Mouse (Mus musculus): ENCODE measurements around the gene Mpzl2. TPM values are rescaled to one million over a fixed set of nuclear protein-coding genes. Genes with fewer than 3 reads are reported as not detected.

The Mpzl2 gene
- total RNA-seq (2014; rRNA removed) (2.2 and 4.6 TPM in 2 replicates), polyA plus RNA-seq (2015; fragmentation: Nextera tagmentation; extraction: Ambion mirVana) (2.0 and 2.3 TPM in 2 replicates)

GRCm38 (mm10) chr9:45039499-45039898, at the start of gene Mpzl2:
Gene Mpzl2 (plus strand): TSS chr9:45039799.
- no peak within 1 kb of the TSS for H3K4me2 ChIP-seq (ENCODE audit: low read depth)
- peaks cover 50% of the 10 kb centered on the region for H3K27me3 ChIP-seq (ENCODE audit: insufficient read depth, low read length)
- TF ChIP-seq CTCF (IDR thresholded peaks at IDR 0.05; ENCODE audit: low read depth): no peak
- ATAC-seq (no peak), DNase-seq (no peak)
- no peak within 1 kb of the TSS for H3K9ac ChIP-seq
- 59% methylated on average over 5 of the region's 5 CpGs for WGBS
- H3K36me3 ChIP-seq (ENCODE audit: insufficient read depth): no peaks in the 10 kb centered on the region
- H3K9me3 ChIP-seq (ENCODE audit: low read length): no peaks in the 10 kb centered on the region
- no peak within 1 kb of the TSS for H3K27ac ChIP-seq (ENCODE audit: low read depth, low read length)
- no peaks in the 10 kb centered on the region for H3K4me1 ChIP-seq (ENCODE audit: insufficient read depth)
- H3K4me3 ChIP-seq (ENCODE audit: low read depth, low read length): no peak within 1 kb of the TSS

- Histone ChIP-seq H3K9ac (no peak overlapping the region), H3K27me3 (ENCODE audit: insufficient read depth, low read length) (no peaks in the 10 kb centered on the region), H3K4me2 (ENCODE audit: low read depth) (no peak overlapping the region), H3K36me3 (ENCODE audit: insufficient read depth) (no peaks in the 10 kb centered on the region), H3K4me1 (ENCODE audit: insufficient read depth) (no peaks in the 10 kb centered on the region), H3K27ac (ENCODE audit: low read depth, low read length) (no peak overlapping the region), H3K4me3 (ENCODE audit: low read depth, low read length) (no peak overlapping the region), H3K9me3 (ENCODE audit: low read length) (no peaks in the 10 kb centered on the region)
- DNase-seq: no peak
- 89% methylated on average over 2 of the region's 2 CpGs for WGBS
- no peak for ATAC-seq
- TF ChIP-seq CTCF (IDR thresholded peaks at IDR 0.05; ENCODE audit: low read depth): no peak
These were observed 47.8 kb upstream of the Mpzl2 start for GRCm38 (mm10) chr9:44991821-44992220.

GRCm38 (mm10) chr9:44992271-44992670, 47.3 kb upstream of the Mpzl2 start:
- Histone ChIP-seq H3K27me3 (ENCODE audit: insufficient read depth, low read length) (no peaks in the 10 kb centered on the region), H3K9me3 (ENCODE audit: low read length) (no peaks in the 10 kb centered on the region), H3K4me3 (ENCODE audit: low read depth, low read length) (no peak overlapping the region), H3K4me1 (ENCODE audit: insufficient read depth) (no peaks in the 10 kb centered on the region), H3K4me2 (ENCODE audit: low read depth) (no peak overlapping the region), H3K36me3 (ENCODE audit: insufficient read depth) (no peaks in the 10 kb centered on the region), H3K9ac (no peak overlapping the region), H3K27ac (ENCODE audit: low read depth, low read length) (no peak overlapping the region)
- ATAC-seq (no peak), DNase-seq (no peak)
- TF ChIP-seq CTCF (IDR thresholded peaks at IDR 0.05; ENCODE audit: low read depth): no peak

GRCm38 (mm10) chr9:44993268-44993667, 46.3 kb upstream of the Mpzl2 start:
- H3K4me3 ChIP-seq (ENCODE audit: low read depth, low read length): no peak overlapping the region
- H3K36me3 ChIP-seq (ENCODE audit: insufficient read depth): no peaks in the 10 kb centered on the region
- DNase-seq (no peak), ATAC-seq (no peak)
- WGBS: 89% methylated on average over 2 of the region's 2 CpGs
- no peaks in the 10 kb centered on the region for H3K9me3 ChIP-seq (ENCODE audit: low read length)
- H3K27ac ChIP-seq (ENCODE audit: low read depth, low read length): no peak overlapping the region
- H3K9ac ChIP-seq: no peak overlapping the region
- no peak for TF ChIP-seq CTCF (IDR thresholded peaks at IDR 0.05; ENCODE audit: low read depth)
- no peak overlapping the region for H3K4me2 ChIP-seq (ENCODE audit: low read depth)
- H3K4me1 ChIP-seq (ENCODE audit: insufficient read depth): no peaks in the 10 kb centered on the region
- H3K27me3 ChIP-seq (ENCODE audit: insufficient read depth, low read length): no peaks in the 10 kb centered on the region

- Histone ChIP-seq H3K9ac (no peak overlapping the region), H3K27me3 (ENCODE audit: insufficient read depth, low read length) (no peaks in the 10 kb centered on the region), H3K4me3 (ENCODE audit: low read depth, low read length) (no peak overlapping the region), H3K9me3 (ENCODE audit: low read length) (no peaks in the 10 kb centered on the region), H3K4me2 (ENCODE audit: low read depth) (no peak overlapping the region), H3K27ac (ENCODE audit: low read depth, low read length) (no peak overlapping the region), H3K4me1 (ENCODE audit: insufficient read depth) (no peaks in the 10 kb centered on the region), H3K36me3 (ENCODE audit: insufficient read depth) (no peaks in the 10 kb centered on the region)
- TF ChIP-seq CTCF (IDR thresholded peaks at IDR 0.05; ENCODE audit: low read depth): no peak
- DNase-seq (no peak), ATAC-seq (no peak)
- whole genome bisulfite sequencing: 79% methylated on average over 4 of the region's 4 CpGs
These were observed 44.6 kb upstream of the Mpzl2 start for GRCm38 (mm10) chr9:44994962-44995361.

- no peaks in the 10 kb centered on the region for H3K4me1 ChIP-seq (ENCODE audit: insufficient read depth)
- no peak overlapping the region for H3K27ac ChIP-seq (ENCODE audit: low read depth, low read length)
- no peaks in the 10 kb centered on the region for H3K9me3 ChIP-seq (ENCODE audit: low read length)
- no peaks in the 10 kb centered on the region for H3K27me3 ChIP-seq (ENCODE audit: insufficient read depth, low read length)
- no peak overlapping the region for H3K9ac ChIP-seq
- ATAC-seq: no peak
- no peak overlapping the region for H3K4me3 ChIP-seq (ENCODE audit: low read depth, low read length)
- H3K4me2 ChIP-seq (ENCODE audit: low read depth): no peak overlapping the region
- DNase-seq: no peak
- no peak for TF ChIP-seq CTCF (IDR thresholded peaks at IDR 0.05; ENCODE audit: low read depth)
- H3K36me3 ChIP-seq (ENCODE audit: insufficient read depth): no peaks in the 10 kb centered on the region
- 94% methylated on average over 7 of the region's 7 CpGs for WGBS
These were observed 43.0 kb upstream of the Mpzl2 start for GRCm38 (mm10) chr9:44996590-44996989.

GRCm38 (mm10) chr9:44998138-44998537, 41.5 kb upstream of the Mpzl2 start:
- 84% methylated on average over 11 of the region's 11 CpGs for WGBS
- Histone ChIP-seq H3K4me3 (ENCODE audit: low read depth, low read length) (no peak overlapping the region), H3K27ac (ENCODE audit: low read depth, low read length) (no peak overlapping the region), H3K9ac (no peak overlapping the region), H3K36me3 (ENCODE audit: insufficient read depth) (no peaks in the 10 kb centered on the region), H3K27me3 (ENCODE audit: insufficient read depth, low read length) (no peaks in the 10 kb centered on the region), H3K4me1 (ENCODE audit: insufficient read depth) (no peaks in the 10 kb centered on the region), H3K9me3 (ENCODE audit: low read length) (no peaks in the 10 kb centered on the region), H3K4me2 (ENCODE audit: low read depth) (no peak overlapping the region)
- TF ChIP-seq CTCF (IDR thresholded peaks at IDR 0.05; ENCODE audit: low read depth): no peak
- ATAC-seq (no peak), DNase-seq (no peak)

GRCm38 (mm10) chr9:44999171-44999570, 40.4 kb upstream of the Mpzl2 start:
- DNase-seq (no peak), ATAC-seq (no peak)
- no peaks in the 10 kb centered on the region for H3K27me3 ChIP-seq (ENCODE audit: insufficient read depth, low read length)
- no peak for TF ChIP-seq CTCF (IDR thresholded peaks at IDR 0.05; ENCODE audit: low read depth)
- no peak overlapping the region for H3K27ac ChIP-seq (ENCODE audit: low read depth, low read length)
- no peak overlapping the region for H3K4me3 ChIP-seq (ENCODE audit: low read depth, low read length)
- no peak overlapping the region for H3K4me2 ChIP-seq (ENCODE audit: low read depth)
- H3K4me1 ChIP-seq (ENCODE audit: insufficient read depth): no peaks in the 10 kb centered on the region
- no peaks in the 10 kb centered on the region for H3K36me3 ChIP-seq (ENCODE audit: insufficient read depth)
- no peaks in the 10 kb centered on the region for H3K9me3 ChIP-seq (ENCODE audit: low read length)
- no peak overlapping the region for H3K9ac ChIP-seq
- 50% methylated on average over 6 of the region's 6 CpGs for WGBS
